Mouse (Mus musculus): ENCODE results near the gene Znrd1.

DNA sequence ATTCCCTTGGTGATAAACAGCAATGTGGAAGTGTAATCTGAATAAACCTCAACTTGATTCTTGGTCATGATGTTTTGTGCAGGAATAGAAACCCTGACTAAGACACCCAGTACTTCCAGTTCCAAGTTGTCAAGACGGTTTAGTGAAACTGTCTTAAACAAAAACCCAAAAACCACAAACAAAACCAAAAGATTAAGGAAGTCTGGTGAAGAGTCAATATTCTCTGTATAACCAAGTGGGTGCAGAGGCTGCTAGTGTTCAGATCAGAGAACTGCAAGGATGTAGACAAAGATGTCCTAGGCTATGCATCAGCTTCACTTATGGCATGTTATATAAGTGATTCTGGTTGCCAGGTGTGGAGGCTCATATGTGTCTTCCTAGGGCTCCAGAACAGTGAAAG is 8.5 kb upstream of the Znrd1 start:
- TF ChIP-seq CTCF (IDR thresholded peaks at IDR 0.05; ENCODE audit: borderline replicate concordance, control insufficient read depth, extremely low read depth, insufficient read depth, low read length, poor library complexity) (no peak), POLR2A (IDR thresholded peaks at IDR 0.05; ENCODE audit: control insufficient read depth, extremely low read depth, insufficient read depth, low read length, poor library complexity) (no peak)
